Mouse (Mus musculus) midbrain, embryonic 16.5 days (tissue): Measurements from ENCODE around the gene Pgf. TPM values are rescaled to one million over a fixed set of nuclear protein-coding genes. Genes with fewer than 3 reads are reported as not detected.

Experiments used
- ATAC-seq: fragments of 200-750 bp; cut with Nextera tagmentation; 2 replicates; pipeline ENCODE4 v1.8.0; 2017; ENCODE audit warnings: moderate TSS enrichment
- H3K27ac ChIP-seq: fragments of 300-500 bp; sonication (generic); 2 replicates; pipeline ENCODE4 v1.5.1; 2014; ENCODE audit warnings: mild to moderate bottlenecking, low read length, mixed read lengths
- H3K27me3 ChIP-seq: fragments of 300-500 bp; sonication (generic); 2 replicates; pipeline ENCODE4 v1.6.1; 2014; ENCODE audit warnings: low read depth, low read length, mixed read lengths; ENCODE audit not compliant: control insufficient read depth, insufficient read depth
- H3K36me3 ChIP-seq: fragments of 300-500 bp; sonication (generic); 2 replicates; pipeline ENCODE4 v1.6.1; 2014; ENCODE audit warnings: mild to moderate bottlenecking, low read length, moderate library complexity, mixed read lengths; ENCODE audit not compliant: control insufficient read depth, insufficient read depth
- H3K4me1 ChIP-seq: fragments of 300-500 bp; sonication (generic); 2 replicates; pipeline ENCODE4 v1.6.1; 2014; ENCODE audit warnings: mild to moderate bottlenecking, low read length, mixed read lengths; ENCODE audit not compliant: control insufficient read depth, insufficient read depth
- H3K4me2 ChIP-seq: fragments of 300-500 bp; sonication (generic); 2 replicates; pipeline ENCODE4 v1.6.1; 2014; ENCODE audit warnings: mild to moderate bottlenecking, low read length, mixed read lengths
- H3K4me3 ChIP-seq: fragments of 300-500 bp; sonication (generic); 2 replicates; pipeline ENCODE4 v1.5.1; 2014; ENCODE audit warnings: low read depth, mild to moderate bottlenecking, low read length, moderate library complexity, mixed read lengths
- H3K9ac ChIP-seq: fragments of 300-500 bp; sonication (generic); 2 replicates; pipeline ENCODE4 v1.6.1; 2014; ENCODE audit warnings: low read depth, low read length, mixed read lengths
- H3K9me3 ChIP-seq: fragments of 300-500 bp; sonication (generic); replicated peaks from 2 replicates; pipeline ENCODE4 v1.6.1; 2014; ENCODE audit warnings: mild to moderate bottlenecking, low read length, mixed read lengths; ENCODE audit not compliant: control insufficient read depth, poor library complexity, severe bottlenecking
- WGBS: fragments of 180-500 bp; shearing (Covaris S2); extraction: QIAGEN DNeasy Blood & Tissue Kit; methylation state at CpG from one replicate; pipeline ENCODE4 v1.1.7; 2014; 5-methylcytosine and 5-hydroxymethylcytosine counted together
- polyA plus RNA-seq: library from polyadenylated mRNA; unstranded; fragments of >200 nt; fragmentation: Nextera tagmentation; extraction: Ambion mirVana; gene quantifications from 2 replicates; pipeline ENCODE4 v1.2.1, GENCODE M21; 2015

Pgf gene
- polyA plus RNA-seq, 1 experiment from 2014 or later, result 9.0 TPM

DNA sequence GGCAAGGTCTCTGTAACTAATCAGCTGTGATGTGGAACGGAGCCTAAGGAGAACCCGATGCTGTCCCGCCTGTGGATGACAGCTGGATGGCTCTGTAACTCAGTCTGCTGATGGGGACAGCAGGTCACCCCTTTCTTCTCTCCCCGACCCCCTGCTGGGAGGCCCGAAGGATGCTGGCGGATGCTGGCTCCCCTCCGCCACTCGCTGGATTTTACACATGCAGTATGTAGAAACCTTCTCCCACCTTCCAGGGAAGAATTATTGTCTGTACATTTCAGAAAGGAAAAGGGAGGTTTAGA, 4.7 kb upstream of the Pgf start:
- Histone ChIP-seq H3K9me3 (no peaks in the 10 kb centered on the region), H3K36me3 (no peaks in the 10 kb centered on the region), H3K9ac (no peak overlapping the region), H3K4me1 (peaks cover 12% of the 10 kb centered on the region; the same call in 1 of the 2 replicates), H3K4me2 (no peak overlapping the region), H3K27me3 (peaks cover 2% of the 10 kb centered on the region; the same call in 1 of the 2 replicates), H3K27ac (no peak overlapping the region), H3K4me3 (no peak overlapping the region)
- 6% methylated on average over 8 of the region's 8 CpGs for WGBS
- no peak for ATAC-seq

DNA sequence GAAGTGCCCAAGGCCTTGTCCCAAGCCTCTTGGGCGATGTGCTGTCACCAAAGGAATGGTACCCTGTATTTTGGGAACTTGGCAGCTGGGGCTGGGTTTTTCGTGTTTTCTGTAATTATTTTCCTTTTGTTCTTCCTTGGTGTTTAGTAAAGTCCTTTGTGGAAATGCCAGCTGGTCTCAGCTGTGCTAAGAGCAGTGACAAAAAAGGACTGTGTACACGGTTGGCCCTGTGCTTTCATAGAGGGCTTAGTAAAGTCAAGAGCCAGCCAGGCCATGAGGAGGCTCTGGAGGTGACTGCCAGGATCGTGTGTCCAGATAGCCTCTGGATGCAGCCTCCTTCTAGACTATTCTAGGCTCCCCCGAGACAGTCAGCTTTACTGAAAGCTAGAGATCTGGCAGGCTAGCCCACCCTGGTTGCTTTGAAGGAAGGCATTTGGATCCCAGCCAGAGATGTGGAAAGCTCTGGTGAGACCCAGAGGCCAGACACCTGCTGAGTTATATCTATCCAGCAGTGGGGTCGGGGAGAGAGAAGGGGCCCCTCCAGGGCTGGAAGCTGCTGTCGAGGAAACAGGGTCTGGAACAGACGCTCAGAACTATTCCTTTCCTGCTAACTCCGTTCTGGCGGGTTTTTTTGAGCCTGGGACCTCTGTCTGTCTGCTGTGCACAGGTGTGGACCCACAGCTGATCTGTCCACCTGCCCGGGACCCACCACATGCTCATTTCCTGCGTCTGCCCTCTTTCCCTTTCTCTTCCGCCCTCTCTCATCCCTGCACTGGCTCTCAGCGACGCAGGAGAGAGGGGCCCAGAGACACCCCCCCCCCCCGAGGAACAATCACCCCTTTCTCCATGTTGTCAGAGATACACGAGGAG, 4.1 kb upstream of the Pgf start:
- H3K9ac ChIP-seq, result no peak overlapping the region
- no peak overlapping the region for H3K4me2 ChIP-seq
- peaks cover 15% of the 10 kb centered on the region; the same call in 1 of the 2 replicates for H3K4me1 ChIP-seq
- no peak for ATAC-seq
- no peak overlapping the region for H3K4me3 ChIP-seq
- H3K27ac ChIP-seq, result no peak overlapping the region
- 28% methylated on average over 17 of the region's 17 CpGs for WGBS
- no peaks in the 10 kb centered on the region for H3K9me3 ChIP-seq
- no peaks in the 10 kb centered on the region for H3K36me3 ChIP-seq
- H3K27me3 ChIP-seq, result peaks cover 2% of the 10 kb centered on the region; the same call in 1 of the 2 replicates

DNA sequence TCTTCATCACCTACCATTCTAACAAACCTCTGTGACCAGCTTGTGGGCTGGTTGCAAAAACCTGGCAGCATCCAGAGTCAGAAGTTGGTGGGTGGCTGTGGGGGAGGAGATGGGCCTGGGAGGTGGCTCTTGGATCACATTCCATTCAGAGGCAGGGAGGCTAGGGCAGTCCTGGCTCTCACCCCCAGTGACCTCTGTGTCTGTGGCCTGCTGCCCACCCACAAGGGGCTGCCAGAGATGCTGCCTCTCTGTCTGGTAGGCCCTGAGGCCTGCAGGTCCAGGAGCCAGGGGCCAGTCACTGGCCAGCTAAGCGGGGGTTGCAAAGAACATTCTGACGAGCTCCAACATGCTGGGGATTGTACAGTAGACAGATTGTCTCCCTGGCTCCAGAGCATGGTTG, 704 bp upstream of the Pgf start:
- Histone ChIP-seq H3K4me2 (no peak overlapping the region), H3K36me3 (no peaks in the 10 kb centered on the region), H3K27me3 (peaks cover 2% of the 10 kb centered on the region), H3K9me3 (no peaks in the 10 kb centered on the region), H3K4me3 (no peak overlapping the region), H3K27ac (no peak overlapping the region), H3K4me1 (peaks cover 29% of the 10 kb centered on the region), H3K9ac (no peak overlapping the region)
- 82% methylated on average over 2 of the region's 2 CpGs for WGBS
- ATAC-seq, result no peak

DNA sequence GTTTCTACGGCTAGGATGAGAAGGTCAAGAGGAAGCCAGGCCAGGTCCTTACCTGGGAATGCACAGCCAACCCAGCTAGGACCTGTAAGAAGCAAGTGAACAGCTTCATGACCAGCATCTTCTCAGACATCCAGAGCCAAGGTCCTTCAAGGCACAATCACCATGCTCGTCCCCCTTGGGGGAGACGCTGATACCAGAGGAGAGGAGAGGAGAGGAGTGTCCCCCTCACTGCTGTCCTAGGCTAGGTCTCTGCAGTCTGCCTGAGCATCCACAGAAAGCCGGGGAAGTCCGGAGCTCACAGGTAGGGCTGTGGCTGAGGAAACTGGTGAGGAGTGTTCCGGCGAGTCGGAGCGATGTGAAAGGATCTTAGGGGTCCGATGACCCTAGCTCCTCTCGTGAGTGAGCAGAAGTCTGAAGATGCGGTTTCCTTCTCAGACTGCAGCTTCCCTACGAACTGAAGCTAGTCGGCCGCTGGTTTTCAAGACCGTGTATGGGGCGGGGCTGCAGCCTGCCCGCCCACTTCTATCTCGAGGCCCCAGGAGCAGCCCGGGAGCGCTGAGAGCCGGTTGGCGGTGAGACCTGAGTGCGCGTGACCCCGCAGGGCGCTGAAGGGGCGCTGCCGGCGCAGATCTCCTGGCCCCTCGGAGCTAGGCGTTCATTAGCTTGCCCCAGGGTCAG, 605 bp downstream of the Pgf start:
- peaks cover 2% of the 10 kb centered on the region for H3K27me3 ChIP-seq
- peak overlapping the region; percentile 3; the same call in 1 of the 2 replicates for H3K9ac ChIP-seq
- no peak overlapping the region for H3K27ac ChIP-seq
- ATAC-seq, result 0 out of 2 replicates have a peak, but pooled peaks have one; percentile 36
- peak overlapping the region; percentile 64 for H3K4me2 ChIP-seq
- no peaks in the 10 kb centered on the region for H3K9me3 ChIP-seq
- 3% methylated on average over 32 of the region's 32 CpGs for WGBS
- peak overlapping the region; percentile 30 for H3K4me3 ChIP-seq
- no peaks in the 10 kb centered on the region for H3K36me3 ChIP-seq
- H3K4me1 ChIP-seq, result peaks cover 23% of the 10 kb centered on the region

DNA sequence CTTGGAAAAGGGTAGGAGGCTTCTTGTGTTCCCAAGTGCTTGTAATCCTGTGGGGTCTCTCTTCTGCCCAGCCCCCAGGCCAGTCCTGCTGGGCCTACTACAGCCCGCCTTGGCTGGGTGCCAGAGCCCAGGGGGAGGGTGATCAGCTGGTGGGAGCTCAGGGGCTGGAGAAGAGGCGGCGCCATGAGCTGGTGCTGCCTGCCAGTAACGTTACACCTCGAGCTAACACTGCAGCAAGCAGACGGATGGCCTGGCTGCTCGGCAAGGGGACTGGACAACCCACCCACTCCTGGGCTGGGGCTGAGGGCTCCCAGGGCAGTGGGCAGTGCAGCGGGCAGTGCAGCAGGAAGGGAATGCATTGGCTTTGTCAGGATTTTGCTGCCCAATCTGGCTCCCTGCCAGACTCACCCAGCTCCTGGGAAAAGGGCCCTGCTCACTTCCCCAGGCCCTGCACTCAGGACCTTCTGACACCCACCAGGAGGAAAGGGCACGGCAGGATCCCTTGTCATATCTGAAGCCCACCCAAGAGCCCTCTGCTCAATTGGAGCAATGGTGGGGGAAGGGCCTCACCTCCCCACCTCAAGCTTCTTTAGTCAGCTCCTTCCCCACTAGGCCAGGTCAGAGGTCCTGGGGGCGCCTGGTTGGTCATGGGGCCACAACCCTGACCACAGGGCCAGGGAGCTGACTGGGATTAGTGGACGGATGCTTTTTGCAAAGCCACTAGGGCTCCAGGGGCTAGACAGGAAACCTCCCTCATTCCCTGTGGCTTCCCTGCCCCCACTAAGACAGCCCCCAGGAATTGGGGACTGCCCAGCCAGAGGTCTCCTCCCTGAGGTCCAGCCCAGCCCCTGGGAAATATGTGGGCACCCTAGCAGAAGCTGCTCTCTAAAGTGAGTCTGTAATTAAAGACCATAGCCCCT, 1.4 kb downstream of the Pgf start:
- Histone ChIP-seq H3K9ac (peak overlapping the region; percentile 31), H3K36me3 (no peaks in the 10 kb centered on the region), H3K27me3 (peaks cover 2% of the 10 kb centered on the region; the same call in 1 of the 2 replicates), H3K4me3 (peak overlapping the region; percentile 7), H3K4me2 (peak overlapping the region; percentile 64), H3K4me1 (peaks cover 17% of the 10 kb centered on the region), H3K27ac (no peak overlapping the region), H3K9me3 (no peaks in the 10 kb centered on the region)
- ATAC-seq, result peak; percentile 75
- WGBS, result 12% methylated on average over 11 of the region's 11 CpGs

DNA sequence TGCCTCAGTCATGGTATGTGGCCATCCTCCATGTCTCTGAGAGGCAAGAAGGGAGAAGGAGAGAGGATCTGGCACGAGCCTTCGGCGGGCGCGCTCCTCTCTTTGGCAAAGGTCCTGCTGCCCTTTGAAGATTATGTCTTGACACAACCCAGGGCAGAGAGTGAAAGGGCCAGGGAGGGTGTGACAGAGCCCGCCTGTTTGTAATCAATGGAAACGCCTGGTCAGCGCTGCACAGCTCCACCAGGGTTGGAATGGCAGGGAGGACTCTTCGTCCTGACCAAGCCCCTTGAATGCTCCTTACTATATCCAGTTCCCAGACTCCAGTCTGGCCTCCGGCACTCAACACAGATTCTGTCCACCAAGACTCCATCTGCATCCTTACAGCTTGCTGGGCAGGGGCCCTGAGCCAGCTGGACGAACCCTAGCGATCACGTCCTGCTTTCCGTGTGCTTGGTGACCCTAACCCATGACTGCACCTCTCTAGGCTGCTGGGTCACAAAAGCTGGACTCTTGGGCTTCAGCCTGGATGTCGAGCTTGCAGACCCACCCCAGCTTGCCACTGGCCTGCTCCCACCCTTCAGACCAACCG, 2.4 kb downstream of the Pgf start:
- Histone ChIP-seq H3K27ac (peak overlapping the region; percentile 38; the same call in 1 of the 2 replicates), H3K4me2 (peak overlapping the region; percentile 64), H3K36me3 (no peaks in the 10 kb centered on the region), H3K4me1 (peaks cover 17% of the 10 kb centered on the region), H3K9ac (no peak overlapping the region), H3K4me3 (peak overlapping the region; percentile 5; the same call in 1 of the 2 replicates), H3K27me3 (no peaks in the 10 kb centered on the region; the same call in 1 of the 2 replicates), H3K9me3 (no peaks in the 10 kb centered on the region)
- WGBS, result 45% methylated on average over 16 of the region's 16 CpGs
- ATAC-seq, result no peak

DNA sequence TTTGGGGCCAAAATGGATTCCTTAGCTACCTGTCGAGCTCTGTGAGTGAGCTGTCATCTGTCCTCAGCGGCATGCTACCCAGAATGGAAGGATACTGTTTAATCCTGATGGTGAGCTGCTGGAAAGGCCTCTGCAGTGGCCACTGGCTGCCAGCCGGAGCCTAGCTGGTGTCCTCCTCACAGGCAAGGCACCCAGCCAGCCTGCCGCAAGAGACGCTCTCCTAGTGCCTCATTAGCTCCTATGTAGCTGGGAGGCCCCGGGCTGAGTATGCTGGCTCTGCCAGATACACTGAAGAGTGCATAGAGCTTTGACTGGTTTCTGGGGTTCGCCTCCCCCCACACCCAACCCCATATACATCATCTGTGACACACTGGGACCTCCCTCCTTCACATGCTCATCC, 3.6 kb downstream of the Pgf start:
- no peak for ATAC-seq
- Histone ChIP-seq H3K4me2 (no peak overlapping the region), H3K27me3 (no peaks in the 10 kb centered on the region; the same call in 1 of the 2 replicates), H3K4me1 (peaks cover 20% of the 10 kb centered on the region), H3K9me3 (no peaks in the 10 kb centered on the region), H3K4me3 (no peak overlapping the region), H3K27ac (no peak overlapping the region), H3K36me3 (no peaks in the 10 kb centered on the region), H3K9ac (no peak overlapping the region)
- WGBS, result 76% methylated on average over 7 of the region's 7 CpGs

DNA sequence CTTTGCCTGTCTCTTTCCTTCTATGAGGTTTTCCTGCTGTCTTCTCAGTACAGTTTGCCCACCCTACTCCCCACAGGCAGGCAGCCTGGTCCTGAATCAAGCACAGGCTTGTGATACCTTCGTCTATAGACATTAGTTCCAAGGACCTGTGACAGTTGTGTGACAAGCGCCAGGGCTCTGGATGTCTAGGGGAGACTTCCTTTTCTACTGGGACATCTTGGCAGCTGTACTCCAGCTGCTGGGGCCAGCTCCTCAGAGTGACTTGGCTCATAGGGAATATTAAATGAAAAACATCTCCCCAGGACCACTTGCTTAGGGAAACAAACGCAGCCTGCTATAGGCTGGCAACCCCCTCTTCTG, 6.7 kb downstream of the Pgf start:
- Histone ChIP-seq H3K4me3 (no peak overlapping the region), H3K27me3 (no peaks in the 10 kb centered on the region; the same call in 1 of the 2 replicates), H3K4me2 (no peak overlapping the region), H3K9me3 (no peaks in the 10 kb centered on the region), H3K36me3 (no peaks in the 10 kb centered on the region), H3K4me1 (peaks cover 11% of the 10 kb centered on the region), H3K27ac (no peak overlapping the region), H3K9ac (no peak overlapping the region)
- 83% methylated on average over 3 of the region's 3 CpGs for WGBS
- ATAC-seq, result no peak
